Mouse (Mus musculus) kidney, postnatal 10 days (tissue): Measurements from ENCODE around the gene Tspan4.

Experiments
- DNase-seq: peaks from one replicate; pipeline ENCODE4 v3.0.0; 2021; ENCODE audit warnings: mixed read lengths

Gene Tspan4

DNA sequence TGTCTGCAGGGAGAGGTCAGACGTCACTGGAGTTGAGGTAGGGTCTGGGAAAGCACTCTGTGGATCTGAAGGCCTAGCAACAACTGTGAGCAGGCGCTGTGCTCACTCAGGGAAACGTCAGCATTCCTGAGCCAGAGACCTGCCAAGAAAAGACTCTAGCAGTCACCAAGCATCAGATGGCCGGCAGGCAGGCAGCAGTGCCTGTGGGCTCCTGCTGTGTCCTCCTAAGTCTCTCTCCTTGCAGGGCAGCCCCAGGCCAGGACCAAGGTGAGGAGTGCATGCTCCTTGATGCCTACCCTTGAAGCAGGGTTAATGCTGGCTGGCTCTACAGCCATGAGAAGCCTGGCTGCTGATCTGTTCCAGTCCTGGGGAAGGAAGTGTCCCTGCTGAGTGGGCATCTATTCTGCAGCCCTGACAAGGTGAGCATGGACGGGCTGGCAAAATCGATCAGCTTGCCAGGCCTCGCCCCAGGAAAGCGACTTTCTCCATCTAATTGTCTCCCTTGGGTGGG, 35.7 kb downstream of the Tspan4 start:
- DNase-seq: no peak

DNA sequence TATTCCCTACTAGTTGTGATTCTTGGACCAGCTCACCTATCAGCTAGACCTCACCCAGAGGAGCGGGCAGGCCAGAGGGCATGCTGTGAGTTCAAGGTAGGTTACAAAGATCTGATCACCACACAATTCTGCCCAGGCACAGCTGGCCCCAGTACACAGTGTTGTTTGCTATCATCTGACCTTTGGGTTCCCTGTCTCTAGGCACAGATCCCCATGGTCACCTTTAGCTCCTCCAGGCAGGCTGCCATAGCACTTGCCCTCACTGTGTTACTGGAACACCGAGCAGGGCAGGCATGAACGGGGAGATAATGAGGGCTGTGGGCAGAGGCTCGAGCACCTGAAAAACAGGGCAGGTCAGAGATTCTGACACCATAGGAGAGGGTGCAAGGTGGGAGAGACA, 42.6 kb downstream of the Tspan4 start:
- DNase-seq: no peak

- DNase-seq: no peak
These were observed 43.3 kb downstream of the Tspan4 start for GRCm38 (mm10) chr7:141518296-141518695.

DNA sequence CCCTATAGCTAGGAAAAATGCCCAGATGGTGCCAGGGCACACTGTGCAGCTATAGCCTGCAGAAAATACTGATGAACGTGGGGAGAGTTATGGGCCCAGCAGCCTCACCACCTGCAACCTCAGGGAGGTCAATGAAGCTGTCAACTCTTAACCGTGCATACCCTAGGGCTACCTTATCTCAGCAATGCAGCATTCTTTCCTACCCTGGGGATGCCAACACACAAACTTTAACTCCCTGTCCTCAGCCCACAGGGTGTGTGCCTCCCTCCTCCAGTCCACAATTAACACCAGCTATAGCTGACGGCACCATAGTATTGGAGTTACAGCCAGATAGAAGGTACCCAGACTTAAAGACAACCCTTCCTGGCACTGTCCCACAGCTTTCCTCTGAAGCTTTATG, 43.9 kb downstream of the Tspan4 start:
- no peak for DNase-seq

DNA sequence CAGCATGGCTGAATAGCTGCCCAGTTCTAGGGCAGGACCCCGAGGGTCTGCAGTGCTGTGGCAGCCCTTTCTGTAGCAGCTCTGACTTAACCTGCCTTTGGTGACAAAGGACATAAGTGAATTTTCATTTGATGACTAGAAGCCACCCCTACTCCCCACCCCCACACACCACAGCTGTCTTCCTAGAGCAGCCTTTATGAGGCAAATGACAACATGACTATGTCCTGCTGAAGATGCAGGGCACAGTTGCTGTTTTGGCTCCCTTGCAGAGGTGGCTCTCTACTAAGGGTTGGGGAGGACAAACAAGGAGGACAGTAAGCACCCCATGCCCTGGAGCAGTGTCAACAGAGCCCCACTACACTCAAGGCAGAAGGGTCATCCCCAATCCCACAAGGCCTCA, 44.8 kb downstream of the Tspan4 start:
- no peak for DNase-seq

DNA sequence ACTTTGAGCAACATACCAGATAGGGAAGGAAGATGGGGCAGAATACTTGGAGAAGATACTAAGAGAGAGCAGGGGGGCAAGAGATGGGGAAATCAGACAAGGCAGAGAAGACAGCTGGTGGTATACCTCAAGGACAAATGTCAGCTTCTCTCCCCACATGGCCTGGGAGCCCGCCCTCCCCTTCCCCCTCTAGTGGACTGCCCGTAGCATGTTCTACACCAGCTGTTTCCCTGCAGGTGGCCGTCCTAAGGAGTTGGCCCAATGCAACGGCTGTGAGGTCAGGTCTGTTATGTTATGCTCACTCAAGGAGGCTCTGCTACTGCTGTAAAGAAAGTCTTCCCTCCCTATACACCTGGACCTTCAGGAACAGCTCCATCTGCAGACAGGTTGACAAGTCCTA, 48.0 kb downstream of the Tspan4 start:
- DNase-seq: no peak

GRCm38 (mm10) chr7:141524271-141524670, 49.2 kb downstream of the Tspan4 start:
- DNase-seq: no peak

GRCm38 (mm10) chr7:141524760-141525579, 49.9 kb downstream of the Tspan4 start:
- DNase-seq: peak; percentile 87

DNA sequence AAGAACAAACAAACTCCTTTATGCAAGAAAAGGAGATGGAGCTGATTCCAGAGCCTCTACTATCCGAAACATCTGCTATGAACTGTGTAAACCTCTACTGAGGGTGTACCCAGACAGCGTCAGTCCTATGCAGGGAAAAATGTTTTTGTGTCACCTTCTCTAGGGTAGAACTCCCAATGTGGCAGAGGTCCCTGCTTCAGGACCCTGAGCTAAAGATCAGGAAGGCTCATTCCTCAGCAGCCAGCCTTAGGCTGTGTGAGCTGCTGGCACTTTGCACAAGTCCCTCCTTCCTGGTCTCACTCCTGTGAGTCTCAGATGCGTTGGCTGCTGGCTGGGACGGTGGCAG, 50.5 kb downstream of the Tspan4 start:
- no peak for DNase-seq

DNA sequence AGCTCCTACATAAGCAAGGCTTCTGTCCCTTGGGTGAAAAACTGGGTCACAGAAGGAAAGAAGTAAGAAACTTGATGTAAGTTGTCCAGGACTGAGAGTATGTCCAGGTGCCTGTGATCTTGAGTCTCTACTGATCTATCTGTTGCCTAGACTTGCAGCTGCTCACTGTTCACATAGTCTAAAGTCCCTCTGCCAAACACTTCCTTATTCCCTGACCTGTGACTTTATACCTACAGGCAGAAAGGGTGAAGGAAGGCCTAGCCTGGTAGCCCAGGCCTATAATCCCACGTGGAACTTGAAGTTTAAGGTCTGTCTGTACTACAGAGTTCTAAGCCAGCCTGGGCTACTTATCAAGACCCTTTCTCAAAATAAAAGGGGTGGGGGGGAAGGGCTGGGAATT, 60.5 kb downstream of the Tspan4 start:
- no peak for DNase-seq

DNA sequence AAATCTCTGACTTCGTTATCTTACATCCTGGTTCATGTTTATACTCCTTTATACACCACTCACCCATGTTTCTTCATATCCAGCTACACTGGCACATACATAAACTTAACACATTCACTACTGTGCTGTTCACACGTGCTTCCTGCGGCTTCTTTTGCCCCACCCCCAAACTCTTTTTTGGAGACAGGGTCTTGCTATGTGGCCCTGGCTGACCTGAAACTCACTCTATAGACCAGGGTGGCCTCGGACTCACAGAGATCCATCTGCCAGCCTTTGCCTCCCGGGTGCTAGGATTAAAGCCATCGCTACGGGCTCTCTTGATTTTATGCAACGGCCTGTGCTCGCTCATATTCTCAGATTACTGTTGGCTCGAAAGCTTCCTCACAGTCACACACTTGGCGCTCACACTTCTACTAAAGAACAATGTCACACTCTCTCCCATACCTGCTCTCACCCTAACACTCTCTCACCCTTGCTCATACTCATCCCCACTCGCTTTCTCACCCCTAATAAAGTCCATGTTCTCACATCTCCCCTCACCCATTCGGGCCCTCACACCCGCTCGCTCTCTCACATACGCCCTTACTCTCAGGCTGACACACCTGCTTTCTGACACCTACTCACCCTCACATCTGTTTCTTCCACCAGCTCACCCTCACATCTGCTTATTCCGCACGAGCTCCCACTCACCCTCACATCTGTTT, 64.0 kb downstream of the Tspan4 start:
- DNase-seq: no peak

- peak; percentile 99 for DNase-seq
These were observed 64.7 kb downstream of the Tspan4 start, which contains the start of gene Chid1 for GRCm38 (mm10) chr7:141539556-141540311. Gene Chid1, minus strand, starts transcription at chr7:141539857.

GRCm38 (mm10) chr7:141540312-141541081, 65.5 kb downstream of the Tspan4 start:
- DNase-seq: peak; percentile 69

- DNase-seq: no peak
These were observed 66.6 kb downstream of the Tspan4 start for GRCm38 (mm10) chr7:141541681-141542080.

GRCm38 (mm10) chr7:141542588-141542987, 67.5 kb downstream of the Tspan4 start:
- DNase-seq: no peak
